Mouse (Mus musculus) layer of hippocampus, adult 18-20 months (tissue): Measurements from ENCODE around the gene Trim62. TPM values are rescaled to one million over a fixed set of nuclear protein-coding genes. Genes with fewer than 3 reads are reported as not detected.

Experiments used
- DNase-seq, 2 experiments: peaks; one replicate each; pipeline ENCODE4 v3.0.0; 2022; ENCODE audit warnings: low spot score in 2 of 2
- total RNA-seq, 2 experiments: library from RNA; stranded (reverse); gene quantifications; 2 replicates each; pipeline ENCODE4 v1.2.3; 2021

Gene Trim62
- total RNA-seq, 2 experiments from 2014 or later, result 14.8 to 15.6 TPM

GRCm38 (mm10) chr4:128957155-128957911 is 74.0 kb downstream of the Trim62 start:
- DNase-seq, result peak in 1 of 2 experiments; percentile 48

GRCm38 (mm10) chr4:128958156-128958555 is 74.8 kb downstream of the Trim62 start:
- DNase-seq, result no peak

GRCm38 (mm10) chr4:128958849-128959248 is 75.5 kb downstream of the Trim62 start:
- DNase-seq, result no peak

GRCm38 (mm10) chr4:128959676-128960075 is 76.3 kb downstream of the Trim62 start:
- no peak for DNase-seq

Other genes with a start within 250 kb of the Trim62 start
- gene Phc2, start 228.9 kb upstream of the Trim62 start, total RNA-seq, result 100 to 1,000 TPM in 1 of 2 experiments, 10 to 100 TPM in 1; 99.6 to 102 TPM
- under 1 TPM; 0.28 to 0.35 TPM for gene A3galt2, start 128.2 kb upstream of the Trim62 start, total RNA-seq
- gene Zfp362, start 77.5 kb upstream of the Trim62 start, total RNA-seq, result 10 to 100 TPM; 24.3 to 25.4 TPM
- gene Azin2, start 78.9 kb downstream of the Trim62 start, total RNA-seq, result 10 to 100 TPM; 38.9 to 41.7 TPM
- gene Ak2, start 108.4 kb downstream of the Trim62 start, total RNA-seq, result 10 to 100 TPM; 24.9 TPM
- gene Rnf19b, start 174.7 kb downstream of the Trim62 start, total RNA-seq, result 10 to 100 TPM; 43.5 to 46.4 TPM
- not detected for gene Tmem54, start 222.0 kb downstream of the Trim62 start, total RNA-seq
- gene Hpca, start 238.5 kb downstream of the Trim62 start, total RNA-seq, result 1,000 to 10,000 TPM; 2,309 to 2,704 TPM